Mouse (Mus musculus) liver, embryonic 13.5 days (tissue): ENCODE data around the gene Fshb. TPM values are rescaled to one million over a fixed set of nuclear protein-coding genes. Genes with fewer than 3 reads are reported as not detected.

Experiments
- ATAC-seq: fragments of 200-750 bp; cut with Nextera tagmentation; 2 replicates; pipeline ENCODE4 v1.8.0; 2017; ENCODE audit warnings: low read depth, mild to moderate bottlenecking, moderate number of reproducible peaks, moderate library complexity
- DNase-seq: peaks from one replicate; pipeline ENCODE4 v3.0.0; 2022
- H3K27ac ChIP-seq: fragments of 300-500 bp; sonication (generic); 2 replicates; pipeline ENCODE4 v1.5.1; 2015; ENCODE audit warnings: moderate library complexity, mild to moderate bottlenecking, inconsistent platforms
- H3K27me3 ChIP-seq: fragments of 300-500 bp; sonication (generic); 2 replicates; pipeline ENCODE4 v1.6.1; 2015; ENCODE audit warnings: mild to moderate bottlenecking, inconsistent platforms
- H3K36me3 ChIP-seq: fragments of 300-500 bp; sonication (generic); 2 replicates; pipeline ENCODE4 v1.6.1; 2015; ENCODE audit warnings: mild to moderate bottlenecking, inconsistent platforms
- H3K4me1 ChIP-seq: fragments of 300-500 bp; sonication (generic); replicated peaks from 2 replicates; pipeline ENCODE4 v1.6.1; 2015; ENCODE audit warnings: inconsistent platforms
- H3K4me2 ChIP-seq: fragments of 300-500 bp; sonication (generic); 2 replicates; pipeline ENCODE4 v1.6.1; 2015; ENCODE audit warnings: inconsistent platforms, mild to moderate bottlenecking, moderate library complexity
- H3K4me3 ChIP-seq: fragments of 300-500 bp; sonication (generic); replicated peaks from 2 replicates; pipeline ENCODE4 v1.5.1; 2015; ENCODE audit warnings: mild to moderate bottlenecking, inconsistent platforms
- H3K9ac ChIP-seq: fragments of 300-500 bp; sonication (generic); 2 replicates; pipeline ENCODE4 v1.6.1; 2015; ENCODE audit warnings: mild to moderate bottlenecking, inconsistent platforms
- H3K9me3 ChIP-seq: fragments of 300-500 bp; sonication (generic); replicated peaks from 2 replicates; pipeline ENCODE4 v1.6.1; 2016; ENCODE audit warnings: inconsistent platforms
- WGBS: fragments of 180-500 bp; shearing (Covaris S2); methylation state at CpG from one replicate; pipeline ENCODE4 v1.1.7; 2015; ENCODE audit not compliant: insufficient replicate concordance; 5-methylcytosine and 5-hydroxymethylcytosine counted together
- polyA plus RNA-seq: library from polyadenylated mRNA; unstranded; fragments of >200 nt; fragmentation: Nextera tagmentation; extraction: Ambion mirVana; gene quantifications from 2 replicates; pipeline ENCODE4 v1.2.1, GENCODE M21; 2015

Fshb gene
- not detected in 2 replicates for polyA plus RNA-seq

GRCm38 (mm10) chr2:107059556-107059955, at the start of gene Fshb:
Gene Fshb, minus strand, starts transcription at chr2:107059656.
- peaks cover 3% of the 10 kb centered on the region; the same call in 1 of the 2 replicates for H3K9me3 ChIP-seq
- no peak within 1 kb of the TSS for H3K27ac ChIP-seq
- no peaks in the 10 kb centered on the region for H3K36me3 ChIP-seq
- H3K4me3 ChIP-seq: no peak within 1 kb of the TSS
- no peaks in the 10 kb centered on the region for H3K4me1 ChIP-seq
- no peak within 1 kb of the TSS for H3K4me2 ChIP-seq
- WGBS: 54% methylated on average over 4 of the region's 4 CpGs
- DNase-seq: no peak
- ATAC-seq: no peak
- H3K27me3 ChIP-seq: no peaks in the 10 kb centered on the region
- no peak within 1 kb of the TSS for H3K9ac ChIP-seq

GRCm38 (mm10) chr2:107084256-107084655, 24.8 kb upstream of the Fshb start:
- H3K9ac ChIP-seq: no peak overlapping the region
- H3K4me3 ChIP-seq: no peak overlapping the region
- H3K27me3 ChIP-seq: no peaks in the 10 kb centered on the region
- DNase-seq (no peak), ATAC-seq (no peak)
- no peaks in the 10 kb centered on the region for H3K4me1 ChIP-seq
- H3K27ac ChIP-seq: no peak overlapping the region
- no peaks in the 10 kb centered on the region for H3K36me3 ChIP-seq
- no peaks in the 10 kb centered on the region for H3K9me3 ChIP-seq
- 47% methylated on average over 2 of the region's 2 CpGs for WGBS
- H3K4me2 ChIP-seq: no peak overlapping the region

GRCm38 (mm10) chr2:107083071-107083885, 23.8 kb upstream of the Fshb start:
- no peaks in the 10 kb centered on the region for H3K4me1 ChIP-seq
- no peaks in the 10 kb centered on the region for H3K36me3 ChIP-seq
- no peak for ATAC-seq
- DNase-seq: no peak
- H3K4me2 ChIP-seq: no peak overlapping the region
- H3K27ac ChIP-seq: no peak overlapping the region
- no peak overlapping the region for H3K4me3 ChIP-seq
- WGBS: 49% methylated on average over 14 of the region's 14 CpGs
- H3K27me3 ChIP-seq: no peaks in the 10 kb centered on the region
- no peaks in the 10 kb centered on the region for H3K9me3 ChIP-seq
- no peak overlapping the region for H3K9ac ChIP-seq

- no peaks in the 10 kb centered on the region for H3K9me3 ChIP-seq
- H3K4me3 ChIP-seq: no peak overlapping the region
- no peaks in the 10 kb centered on the region for H3K27me3 ChIP-seq
- H3K36me3 ChIP-seq: no peaks in the 10 kb centered on the region
- DNase-seq: no peak
- no peaks in the 10 kb centered on the region for H3K4me1 ChIP-seq
- 27% methylated on average over 2 of the region's 2 CpGs for WGBS
- H3K4me2 ChIP-seq: no peak overlapping the region
- no peak for ATAC-seq
- H3K9ac ChIP-seq: no peak overlapping the region
- no peak overlapping the region for H3K27ac ChIP-seq
These were observed 3.8 kb upstream of the Fshb start for GRCm38 (mm10) chr2:107063260-107063659.

GRCm38 (mm10) chr2:107045955-107046354, 13.5 kb downstream of the Fshb start:
- no peaks in the 10 kb centered on the region for H3K27me3 ChIP-seq
- no peak overlapping the region for H3K4me3 ChIP-seq
- no peak for DNase-seq
- H3K36me3 ChIP-seq: no peaks in the 10 kb centered on the region
- H3K9me3 ChIP-seq: no peaks in the 10 kb centered on the region
- H3K4me2 ChIP-seq: no peak overlapping the region
- no peak overlapping the region for H3K27ac ChIP-seq
- ATAC-seq: no peak
- H3K4me1 ChIP-seq: no peaks in the 10 kb centered on the region
- H3K9ac ChIP-seq: no peak overlapping the region

GRCm38 (mm10) chr2:107040816-107041215, 18.6 kb downstream of the Fshb start:
- ATAC-seq: no peak
- Histone ChIP-seq H3K9ac (no peak overlapping the region), H3K4me1 (no peaks in the 10 kb centered on the region), H3K27me3 (no peaks in the 10 kb centered on the region), H3K36me3 (no peaks in the 10 kb centered on the region), H3K4me3 (no peak overlapping the region), H3K9me3 (no peaks in the 10 kb centered on the region), H3K4me2 (no peak overlapping the region), H3K27ac (no peak overlapping the region)
- DNase-seq: no peak
- 69% methylated on average over 4 of the region's 4 CpGs for WGBS

GRCm38 (mm10) chr2:107035980-107036379, 23.5 kb downstream of the Fshb start:
- Histone ChIP-seq H3K4me2 (no peak overlapping the region), H3K27ac (no peak overlapping the region), H3K4me1 (no peaks in the 10 kb centered on the region), H3K9ac (no peak overlapping the region), H3K27me3 (no peaks in the 10 kb centered on the region), H3K36me3 (no peaks in the 10 kb centered on the region), H3K9me3 (no peaks in the 10 kb centered on the region), H3K4me3 (no peak overlapping the region)
- 56% methylated on average over 2 of the region's 2 CpGs for WGBS
- DNase-seq (no peak), ATAC-seq (no peak)

GRCm38 (mm10) chr2:107024694-107025093, 34.8 kb downstream of the Fshb start:
- H3K36me3 ChIP-seq: no peaks in the 10 kb centered on the region
- ATAC-seq (no peak), DNase-seq (no peak)
- no peaks in the 10 kb centered on the region for H3K4me1 ChIP-seq
- H3K4me2 ChIP-seq: no peak overlapping the region
- H3K9ac ChIP-seq: no peak overlapping the region
- 67% methylated on average over 4 of the region's 4 CpGs for WGBS
- no peaks in the 10 kb centered on the region for H3K27me3 ChIP-seq
- H3K27ac ChIP-seq: no peak overlapping the region
- no peak overlapping the region for H3K4me3 ChIP-seq
- no peaks in the 10 kb centered on the region for H3K9me3 ChIP-seq

- no peak for ATAC-seq
- Histone ChIP-seq H3K9ac (no peak overlapping the region), H3K4me3 (no peak overlapping the region), H3K9me3 (no peaks in the 10 kb centered on the region), H3K4me1 (no peaks in the 10 kb centered on the region), H3K27ac (no peak overlapping the region), H3K36me3 (no peaks in the 10 kb centered on the region), H3K27me3 (no peaks in the 10 kb centered on the region), H3K4me2 (no peak overlapping the region)
- 74% methylated on average over 5 of the region's 5 CpGs for WGBS
- DNase-seq: no peak
These were observed 36.7 kb downstream of the Fshb start for GRCm38 (mm10) chr2:107022713-107023112.

GRCm38 (mm10) chr2:107019331-107019730, 40.1 kb downstream of the Fshb start:
- Histone ChIP-seq H3K4me3 (no peak overlapping the region), H3K9me3 (no peaks in the 10 kb centered on the region), H3K36me3 (no peaks in the 10 kb centered on the region), H3K4me1 (no peaks in the 10 kb centered on the region), H3K4me2 (no peak overlapping the region), H3K27ac (no peak overlapping the region), H3K27me3 (no peaks in the 10 kb centered on the region), H3K9ac (no peak overlapping the region)
- DNase-seq (no peak), ATAC-seq (no peak)
- 52% methylated on average over 2 of the region's 2 CpGs for WGBS

- no peak overlapping the region for H3K27ac ChIP-seq
- ATAC-seq: no peak
- no peak for DNase-seq
- H3K4me1 ChIP-seq: no peaks in the 10 kb centered on the region
- H3K36me3 ChIP-seq: no peaks in the 10 kb centered on the region
- H3K9me3 ChIP-seq: no peaks in the 10 kb centered on the region
- no peak overlapping the region for H3K4me3 ChIP-seq
- H3K9ac ChIP-seq: no peak overlapping the region
- 55% methylated on average over 4 of the region's 4 CpGs for WGBS
- no peaks in the 10 kb centered on the region for H3K27me3 ChIP-seq
- no peak overlapping the region for H3K4me2 ChIP-seq
These were observed 46.3 kb downstream of the Fshb start for GRCm38 (mm10) chr2:107013161-107013560.

GRCm38 (mm10) chr2:107012318-107012717, 47.1 kb downstream of the Fshb start:
- no peak overlapping the region for H3K4me3 ChIP-seq
- 71% methylated on average over 4 of the region's 4 CpGs for WGBS
- no peak overlapping the region for H3K9ac ChIP-seq
- H3K27ac ChIP-seq: no peak overlapping the region
- no peaks in the 10 kb centered on the region for H3K36me3 ChIP-seq
- H3K4me1 ChIP-seq: no peaks in the 10 kb centered on the region
- H3K9me3 ChIP-seq: no peaks in the 10 kb centered on the region
- H3K4me2 ChIP-seq: no peak overlapping the region
- ATAC-seq (no peak), DNase-seq (no peak)
- no peaks in the 10 kb centered on the region for H3K27me3 ChIP-seq
